Mouse (Mus musculus) C2C12 (cell line): ENCODE results near the gene Mex3a. TPM values are rescaled to one million over a fixed set of nuclear protein-coding genes. Genes with fewer than 3 reads are reported as not detected.

Source experiments
- H3K27me3 ChIP-seq: one replicate; pipeline ENCODE4 v1.6.1; 2011; ENCODE audit not compliant: control insufficient read depth, insufficient read depth, insufficient read length
- H3K36me3 ChIP-seq: one replicate; pipeline ENCODE4 v1.6.1; 2011; ENCODE audit not compliant: control insufficient read depth, insufficient read depth
- H3K4me3 ChIP-seq: one replicate; pipeline ENCODE4 v1.5.1; 2011; ENCODE audit warnings: mild to moderate bottlenecking, control low read depth; ENCODE audit not compliant: poor library complexity, insufficient read depth, severe bottlenecking
- H3K79me2 ChIP-seq: one replicate; pipeline ENCODE4 v1.6.1; 2011; ENCODE audit not compliant: control insufficient read depth, insufficient read depth
- H3K79me3 ChIP-seq: one replicate; pipeline ENCODE4 v1.6.1; 2011; ENCODE audit warnings: low read depth, control low read depth
- H3ac ChIP-seq: one replicate; pipeline ENCODE3; 2011; ENCODE audit warnings: low read depth; ENCODE audit not compliant: control insufficient read depth, insufficient read length
- CEBPB ChIP-seq: IDR thresholded peaks from one replicate; pipeline ENCODE4 v1.6.1; 2011; ENCODE audit warnings: low read depth, mild to moderate bottlenecking, control low read depth, moderate library complexity
- CTCF ChIP-seq: IDR thresholded peaks from one replicate; pipeline ENCODE4 v1.5.1; 2011; ENCODE audit not compliant: control insufficient read depth, insufficient read depth, insufficient read length
- FOSL1 ChIP-seq: IDR thresholded peaks from one replicate; pipeline ENCODE4 v1.8.0; 2011; ENCODE audit warnings: mild to moderate bottlenecking, low read length; ENCODE audit not compliant: poor library complexity, insufficient read depth, severe bottlenecking
- MAX ChIP-seq: IDR thresholded peaks from one replicate; pipeline ENCODE4 v1.6.1; 2011; ENCODE audit warnings: mild to moderate bottlenecking, control low read depth
- MYOD1 ChIP-seq: IDR thresholded peaks from one replicate; pipeline ENCODE4 v1.6.1; 2011; ENCODE audit warnings: low read depth; ENCODE audit not compliant: control insufficient read depth, insufficient read length
- MYOG ChIP-seq: IDR thresholded peaks from one replicate; pipeline ENCODE4 v1.6.1; 2011; ENCODE audit not compliant: control insufficient read depth, insufficient read length; ENCODE audit errors: extremely low read depth
- USF1 ChIP-seq: IDR thresholded peaks from one replicate; pipeline ENCODE4 v1.6.1; 2011; ENCODE audit warnings: low read depth, mild to moderate bottlenecking, control low read depth, moderate library complexity
- polyA plus RNA-seq: library from polyadenylated mRNA; unstranded; fragments of >200 nt; fragmentation: generic; extraction: Trizol; gene quantifications from one replicate; pipeline ENCODE4 v1.2.1, GENCODE M21; 2012; ENCODE audit warnings: missing spikeins

The Mex3a gene
- polyA plus RNA-seq, 1 experiment, result 14.9 TPM

DNA sequence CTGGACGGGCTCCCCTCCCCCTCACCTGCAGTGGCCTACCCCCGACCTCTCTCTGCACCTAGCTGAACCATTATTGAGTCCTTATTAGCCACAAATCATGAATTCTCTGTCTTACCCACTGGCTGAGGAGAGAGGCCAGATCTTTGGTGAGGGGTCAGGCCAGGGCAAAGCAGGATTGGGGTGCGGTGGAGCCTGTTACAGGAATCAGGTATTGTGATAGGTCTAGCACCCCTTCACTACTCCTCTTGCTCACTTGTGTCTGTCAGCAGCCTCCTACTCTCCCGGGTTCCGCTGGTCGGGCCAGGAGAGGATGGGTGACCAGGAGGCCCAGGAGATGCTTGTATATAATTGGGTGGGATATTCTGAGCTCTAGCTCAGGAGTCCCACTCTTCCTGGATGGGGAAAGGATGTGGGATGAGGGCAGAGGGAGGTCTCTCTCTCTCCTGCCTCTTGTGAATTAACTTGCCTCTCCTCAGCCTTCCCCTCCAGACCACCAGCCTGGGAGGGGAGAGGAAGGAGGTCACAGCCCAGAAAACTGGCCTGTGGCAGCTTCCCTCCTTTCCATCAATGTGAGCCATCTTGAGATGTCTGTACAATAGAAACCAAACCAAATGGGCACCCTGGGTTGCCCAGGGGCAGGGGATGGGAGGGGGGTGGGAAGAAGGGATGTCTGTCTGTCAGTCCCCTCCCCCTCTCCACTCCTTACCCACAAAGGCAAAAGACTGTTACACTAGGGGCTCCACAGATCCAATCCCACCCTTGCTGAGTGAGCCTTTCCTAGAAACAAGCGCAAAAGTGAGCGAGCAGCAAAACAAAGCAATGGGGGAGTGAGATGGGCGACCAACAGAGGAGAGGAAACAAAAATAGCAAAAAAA, 6.3 kb downstream of the Mex3a start:
- Histone ChIP-seq H3K79me3 (peaks cover 24% of the 10 kb centered on the region), H3K79me2 (peaks cover 51% of the 10 kb centered on the region), H3K36me3 (peaks cover 17% of the 10 kb centered on the region), H3K27me3 (no peaks in the 10 kb centered on the region), H3K4me3 (no peak overlapping the region), H3ac (no peak overlapping the region)
- TF ChIP-seq MAX, result no peak
- TF ChIP-seq MYOD1, result no peak
- TF ChIP-seq FOSL1, result no peak
- TF ChIP-seq USF1, result no peak
- TF ChIP-seq MYOG, result no peak
- no peak for TF ChIP-seq CEBPB
- TF ChIP-seq CTCF, result no peak

DNA sequence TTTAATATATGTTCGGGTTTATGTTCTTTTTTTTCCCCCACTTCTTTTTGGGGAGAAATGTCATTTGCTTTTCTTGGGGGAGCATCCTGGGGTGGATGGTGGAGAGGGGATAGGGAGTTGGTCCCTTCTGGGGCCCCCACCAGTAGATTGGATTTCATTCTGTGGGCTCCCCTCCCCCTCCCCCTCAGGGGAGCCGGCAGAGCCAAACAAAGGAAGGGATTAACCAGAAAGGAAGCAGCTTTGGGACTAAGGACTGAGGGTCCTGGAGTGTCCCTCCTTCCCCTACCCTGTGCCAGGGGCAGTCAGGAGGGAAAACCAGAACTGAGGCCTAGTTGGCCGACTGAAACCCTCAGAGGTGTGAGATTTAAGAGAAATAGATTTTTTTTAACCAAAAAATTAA, 7.2 kb downstream of the Mex3a start:
- peaks cover 17% of the 10 kb centered on the region for H3K36me3 ChIP-seq

DNA sequence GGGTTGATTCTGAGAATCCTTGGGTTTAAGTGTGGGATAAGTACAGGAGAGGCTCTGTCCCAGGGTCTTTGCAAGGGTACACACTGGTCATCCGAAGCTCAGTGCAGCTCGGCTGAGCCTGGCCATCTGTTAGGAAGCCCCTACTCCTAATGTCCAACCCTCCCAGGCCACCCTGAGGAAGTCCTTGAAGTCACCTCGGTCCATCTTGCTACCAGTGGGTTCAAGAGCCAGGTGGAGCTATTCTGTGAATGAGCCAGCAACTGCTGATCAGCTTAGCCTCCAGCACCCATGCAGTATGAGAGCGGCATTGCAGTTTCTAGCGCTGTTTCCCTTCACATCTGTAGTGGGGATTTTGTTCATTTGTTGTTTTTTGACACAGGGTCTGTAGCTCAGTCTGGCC, 7.9 kb downstream of the Mex3a start:
- TF ChIP-seq USF1 (no peak), CEBPB (no peak), CTCF (no peak), MYOD1 (no peak), MAX (no peak), MYOG (no peak), FOSL1 (no peak)
- peaks cover 17% of the 10 kb centered on the region for H3K36me3 ChIP-seq
- H3K4me3 ChIP-seq, result no peak overlapping the region
- H3K79me3 ChIP-seq, result peaks cover 13% of the 10 kb centered on the region
- H3K27me3 ChIP-seq, result no peaks in the 10 kb centered on the region
- H3ac ChIP-seq, result no peak overlapping the region
- H3K79me2 ChIP-seq, result peaks cover 35% of the 10 kb centered on the region

More for the DNA sequence above, 7.2 kb downstream of the Mex3a start:
- H3ac ChIP-seq, result no peak overlapping the region
- H3K4me3 ChIP-seq, result no peak overlapping the region
- peaks cover 18% of the 10 kb centered on the region for H3K79me3 ChIP-seq
- peaks cover 42% of the 10 kb centered on the region for H3K79me2 ChIP-seq
- H3K27me3 ChIP-seq, result no peaks in the 10 kb centered on the region
- TF ChIP-seq CTCF (no peak), MAX (no peak), CEBPB (no peak), USF1 (no peak), FOSL1 (no peak), MYOG (no peak), MYOD1 (no peak)

GRCm38 (mm10) chr3:88541622-88542401, 9.6 kb downstream of the Mex3a start:
- Histone ChIP-seq H3K4me3 (no peak overlapping the region), H3K79me3 (peaks cover 3% of the 10 kb centered on the region), H3ac (no peak overlapping the region), H3K27me3 (no peaks in the 10 kb centered on the region), H3K79me2 (peaks cover 18% of the 10 kb centered on the region), H3K36me3 (peaks cover 8% of the 10 kb centered on the region)
- no peak for TF ChIP-seq CTCF
- no peak for TF ChIP-seq MYOG
- no peak for TF ChIP-seq MAX
- TF ChIP-seq MYOD1, result no peak
- TF ChIP-seq CEBPB, result no peak

GRCm38 (mm10) chr3:88542486-88542885, 10.3 kb downstream of the Mex3a start:
- peaks cover 5% of the 10 kb centered on the region for H3K36me3 ChIP-seq
- peaks cover 1% of the 10 kb centered on the region for H3K79me3 ChIP-seq
- TF ChIP-seq MAX, result no peak
- TF ChIP-seq CTCF, result no peak
- no peak for TF ChIP-seq MYOG
- no peak for TF ChIP-seq USF1
- no peak for TF ChIP-seq MYOD1
- no peak for TF ChIP-seq FOSL1
- no peak for TF ChIP-seq CEBPB
- H3K79me2 ChIP-seq, result peaks cover 13% of the 10 kb centered on the region
- H3ac ChIP-seq, result no peak overlapping the region
- no peak overlapping the region for H3K4me3 ChIP-seq
- no peaks in the 10 kb centered on the region for H3K27me3 ChIP-seq

- Histone ChIP-seq H3K36me3 (peaks cover 5% of the 10 kb centered on the region), H3K27me3 (no peaks in the 10 kb centered on the region), H3K4me3 (no peak overlapping the region), H3K79me3 (no peaks in the 10 kb centered on the region), H3K79me2 (peaks cover 7% of the 10 kb centered on the region), H3ac (no peak overlapping the region)
- TF ChIP-seq MYOD1, result no peak
- no peak for TF ChIP-seq MAX
- TF ChIP-seq USF1, result no peak
- TF ChIP-seq MYOG, result no peak
- TF ChIP-seq CEBPB, result no peak
- TF ChIP-seq CTCF, result no peak
- no peak for TF ChIP-seq FOSL1
Measured at GRCm38 (mm10) chr3:88543174-88543573, 11.0 kb downstream of the Mex3a start.
